Mouse (Mus musculus) cerebellum, adult 18-20 months (tissue): ENCODE data around the gene Socs7.

Experiments
- DNase-seq, 2 experiments: peaks; one replicate each; pipeline ENCODE4 v3.0.0; 2021

Gene Socs7

DNA sequence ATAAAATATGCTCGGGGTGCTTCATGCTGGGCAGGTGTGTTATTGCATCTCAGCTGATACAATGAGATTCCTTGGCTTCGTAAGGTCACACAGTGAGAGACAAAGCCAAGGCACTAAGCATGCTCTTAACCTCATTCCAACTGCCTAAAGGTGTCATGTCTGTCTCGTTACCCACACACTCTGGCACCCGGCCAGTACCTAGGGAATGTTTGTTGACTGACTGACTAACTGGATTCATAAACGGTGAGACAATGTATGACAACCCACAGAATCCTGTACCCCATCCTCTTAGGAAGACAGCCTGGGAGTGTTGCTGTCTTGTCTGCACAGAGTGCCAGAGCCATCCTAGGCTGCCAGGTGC, 57.2 kb downstream of the Socs7 start:
- peak in 1 of 2 experiments; percentile 42 for DNase-seq

DNA sequence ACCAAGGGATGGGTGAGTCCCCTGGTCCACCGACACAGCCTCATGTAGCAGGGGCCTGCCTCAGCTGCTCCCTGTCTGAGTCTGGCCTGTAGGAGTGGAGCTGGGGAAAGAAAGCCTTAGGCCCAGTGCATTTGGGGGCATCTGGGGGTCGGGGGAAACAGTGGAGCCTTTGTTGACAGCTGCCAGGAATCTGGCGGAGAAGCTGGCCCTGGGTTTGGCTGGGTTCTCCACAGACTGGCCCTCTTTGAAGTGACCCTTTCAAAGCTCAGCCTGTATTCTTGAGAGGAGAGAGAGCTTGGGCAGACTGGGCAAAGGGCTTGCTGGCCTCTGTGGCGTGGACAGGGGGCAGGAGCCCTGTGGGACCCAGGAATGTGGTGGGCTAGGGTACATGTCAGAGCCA, 60.2 kb downstream of the Socs7 start:
- DNase-seq: peak in 1 of 2 experiments; percentile 34

DNA sequence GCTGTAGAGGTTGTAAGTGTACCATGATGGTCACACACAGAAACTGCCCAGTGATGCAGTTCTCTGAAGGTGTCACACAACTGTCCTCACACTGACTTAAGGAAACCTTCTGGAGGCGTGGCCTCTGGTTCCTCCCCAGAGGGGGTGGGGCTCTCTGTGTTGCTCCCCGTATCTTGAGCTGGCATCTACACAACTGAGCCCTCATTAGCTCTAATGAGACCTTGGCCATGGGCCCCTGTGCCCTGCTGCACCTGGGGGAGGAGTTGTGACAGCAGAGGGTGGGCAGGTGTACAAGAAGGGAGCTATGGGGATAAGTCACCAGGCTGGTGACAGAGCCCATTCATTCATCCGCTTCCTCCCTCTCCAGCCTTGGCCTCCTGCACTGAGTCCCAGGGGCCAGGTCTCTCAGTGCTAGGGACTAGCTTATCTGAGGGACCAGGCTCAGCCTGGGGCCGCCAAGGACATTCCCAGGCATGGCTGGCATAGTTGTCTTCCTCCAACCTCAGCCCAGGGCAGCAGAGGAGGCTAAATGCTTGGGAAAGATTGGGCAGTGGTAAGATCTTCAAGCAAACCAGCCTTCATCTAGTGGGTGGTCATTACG, 61.8 kb downstream of the Socs7 start:
- DNase-seq: no peak

DNA sequence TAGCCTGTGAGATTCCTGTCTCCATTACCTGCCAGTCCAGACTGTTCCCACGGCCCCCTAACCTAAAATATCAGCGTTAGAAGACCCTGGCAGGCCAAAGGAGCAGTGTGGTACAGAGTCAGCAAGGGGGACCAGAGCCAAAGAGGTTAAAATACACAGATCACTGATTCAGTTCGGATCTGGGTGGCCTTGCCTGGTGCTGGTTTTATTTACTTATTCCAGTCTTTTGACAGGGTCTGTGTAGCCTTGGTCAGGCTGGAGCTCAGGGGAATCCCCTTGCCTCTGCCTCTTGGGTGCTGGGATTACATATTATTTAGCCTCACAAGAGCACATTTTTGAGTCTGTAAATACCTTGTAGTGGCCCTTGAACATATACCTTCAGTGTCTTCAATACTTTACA, 62.5 kb downstream of the Socs7 start:
- no peak for DNase-seq

DNA sequence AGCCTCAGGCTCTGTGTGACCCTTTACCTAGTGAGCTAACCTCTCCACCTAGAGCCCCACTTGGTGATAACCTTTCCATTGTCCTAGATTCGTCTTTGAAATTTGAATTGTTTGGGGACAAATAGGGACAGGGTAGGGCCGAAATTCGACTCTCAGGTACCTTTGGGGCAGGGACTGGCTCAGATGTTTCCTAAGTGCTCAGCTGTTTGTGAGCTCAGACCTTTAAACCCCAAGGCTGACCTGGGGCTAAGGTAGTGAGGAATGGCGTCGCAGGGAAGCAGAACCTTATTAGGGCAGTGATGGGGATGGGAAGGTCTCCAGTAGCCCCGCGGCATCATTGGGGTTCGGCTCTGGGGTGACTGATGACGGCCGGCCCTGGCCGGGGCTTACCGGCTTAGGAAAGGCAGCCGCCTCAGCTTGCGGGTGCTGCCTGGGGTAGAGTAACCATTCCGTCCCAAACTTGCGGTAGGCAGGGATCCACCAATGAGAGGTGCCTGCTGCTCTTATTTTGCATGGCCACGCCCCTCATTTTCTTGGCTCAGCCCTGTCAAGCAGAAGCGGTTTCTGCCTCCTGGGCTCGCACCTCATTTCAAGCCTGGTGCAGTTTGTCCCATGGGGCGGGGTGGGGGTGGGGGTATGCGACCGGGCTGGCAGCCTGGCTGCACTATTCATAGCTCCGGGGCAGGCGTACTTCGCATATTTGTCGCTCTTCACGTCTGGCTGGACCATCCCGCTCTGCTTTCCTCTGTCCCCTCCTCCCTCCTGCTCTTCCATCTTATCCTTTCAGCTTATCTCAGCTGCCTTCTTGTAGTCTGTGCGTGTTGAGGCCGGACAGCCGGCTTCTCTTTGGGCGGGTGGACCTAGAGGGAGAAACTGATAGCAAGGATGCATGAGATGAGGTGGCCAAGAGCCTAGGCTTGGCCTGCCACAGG, 65.7 kb downstream of the Socs7 start:
- peak; percentile 74 to 87 for DNase-seq

DNA sequence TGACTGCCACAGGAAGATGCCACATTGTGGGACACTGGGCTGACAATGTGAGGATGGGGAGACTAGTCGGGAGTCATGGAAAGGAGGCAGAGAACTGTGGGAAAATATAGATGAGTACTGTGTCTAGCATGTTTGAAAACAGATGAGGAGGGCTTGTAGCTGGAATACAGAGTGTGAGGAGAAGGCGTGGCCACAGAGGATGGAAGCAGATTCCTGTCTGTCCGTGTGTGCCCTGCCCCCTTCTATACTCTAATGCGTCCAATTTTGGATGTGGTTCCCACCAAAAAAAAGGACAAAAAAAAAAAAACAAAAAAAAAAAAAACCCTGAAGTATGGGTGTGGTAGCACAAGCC, 66.4 kb downstream of the Socs7 start:
- no peak for DNase-seq

DNA sequence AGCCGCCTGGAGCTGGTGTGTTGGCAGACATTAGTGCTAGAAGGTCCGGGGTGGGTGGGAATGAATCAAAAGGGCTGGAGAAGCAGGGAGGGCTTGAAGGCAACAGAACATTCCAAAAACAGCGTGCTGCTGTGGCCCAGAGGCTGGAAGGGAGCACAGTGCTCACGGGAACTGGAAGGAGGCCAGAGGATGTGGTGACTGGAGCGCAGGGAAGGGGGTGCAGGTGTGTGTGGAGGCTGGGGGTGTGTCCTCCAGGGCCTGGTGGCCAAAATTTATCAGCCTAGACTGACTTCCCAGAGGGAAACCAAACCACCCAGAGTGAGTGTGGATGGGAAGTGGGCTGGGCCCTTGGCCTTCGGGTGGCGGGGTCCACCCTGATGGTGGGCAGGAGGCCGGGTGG, 67.3 kb downstream of the Socs7 start:
- DNase-seq: no peak

DNA sequence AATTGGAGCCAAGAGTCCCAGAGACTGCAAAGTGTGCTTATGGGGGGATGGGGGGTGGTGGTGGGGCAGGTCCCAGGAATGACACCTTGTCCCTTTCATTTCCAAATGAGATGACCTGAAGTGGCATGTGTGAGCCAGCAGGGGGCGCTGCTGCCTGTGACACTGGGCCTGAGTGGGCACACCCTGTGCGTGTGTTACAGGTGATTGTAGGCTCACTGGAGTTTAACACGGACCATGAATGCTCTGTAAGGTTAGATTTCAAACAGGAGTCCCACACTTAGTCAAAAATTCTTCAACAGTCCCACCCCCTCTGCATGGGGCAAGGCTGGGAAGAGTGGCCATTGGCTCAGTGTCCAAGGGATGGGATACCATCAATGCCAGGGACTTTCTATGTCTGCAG, 69.7 kb downstream of the Socs7 start:
- peak; percentile 77 to 88 for DNase-seq

DNA sequence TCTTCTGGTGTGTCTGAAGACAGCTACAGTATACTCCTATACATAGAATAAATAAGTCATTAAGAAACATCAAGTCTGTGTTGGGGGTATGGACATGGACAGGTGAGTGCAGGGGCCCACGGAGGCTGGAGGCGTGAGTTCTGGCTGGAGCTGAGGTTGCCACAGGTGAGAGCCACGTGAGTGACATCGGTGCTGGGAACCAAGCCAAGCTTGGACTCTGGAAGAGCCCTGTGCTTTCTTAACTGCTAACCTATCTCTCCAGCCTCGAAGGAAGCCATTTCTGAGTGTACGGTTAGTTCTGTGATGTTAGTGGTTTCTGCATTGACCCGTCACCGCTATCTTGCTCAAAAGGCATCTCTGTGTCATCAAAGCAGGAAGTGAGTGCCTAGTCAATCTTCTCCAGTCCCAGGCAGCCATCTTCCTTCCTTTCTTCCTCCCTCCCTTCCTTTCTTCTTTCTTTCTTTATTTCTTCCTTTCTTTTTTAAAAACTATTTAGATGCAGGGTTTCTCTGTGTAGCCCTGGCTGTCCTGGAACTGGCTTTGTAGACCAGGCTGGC, 70.7 kb downstream of the Socs7 start:
- DNase-seq: no peak

DNA sequence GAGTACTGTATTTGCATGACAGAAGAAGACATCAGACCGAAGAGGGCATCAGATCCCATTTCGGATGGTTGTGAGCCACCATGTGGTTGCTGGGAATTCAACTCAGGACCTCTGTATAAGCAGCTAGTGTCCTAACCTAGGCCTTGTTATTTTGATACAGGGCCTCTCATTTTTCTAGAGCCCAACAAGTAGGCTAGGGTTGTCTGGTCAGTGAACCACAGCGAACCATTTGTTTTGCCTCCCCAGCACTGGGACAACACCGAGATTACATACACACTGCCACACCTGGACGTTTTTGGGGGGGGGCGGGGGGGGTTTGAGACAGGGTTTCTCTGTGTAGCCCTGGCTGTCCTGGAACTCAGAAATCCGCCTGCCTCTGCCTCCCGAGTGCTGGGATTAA, 71.8 kb downstream of the Socs7 start:
- DNase-seq: no peak

DNA sequence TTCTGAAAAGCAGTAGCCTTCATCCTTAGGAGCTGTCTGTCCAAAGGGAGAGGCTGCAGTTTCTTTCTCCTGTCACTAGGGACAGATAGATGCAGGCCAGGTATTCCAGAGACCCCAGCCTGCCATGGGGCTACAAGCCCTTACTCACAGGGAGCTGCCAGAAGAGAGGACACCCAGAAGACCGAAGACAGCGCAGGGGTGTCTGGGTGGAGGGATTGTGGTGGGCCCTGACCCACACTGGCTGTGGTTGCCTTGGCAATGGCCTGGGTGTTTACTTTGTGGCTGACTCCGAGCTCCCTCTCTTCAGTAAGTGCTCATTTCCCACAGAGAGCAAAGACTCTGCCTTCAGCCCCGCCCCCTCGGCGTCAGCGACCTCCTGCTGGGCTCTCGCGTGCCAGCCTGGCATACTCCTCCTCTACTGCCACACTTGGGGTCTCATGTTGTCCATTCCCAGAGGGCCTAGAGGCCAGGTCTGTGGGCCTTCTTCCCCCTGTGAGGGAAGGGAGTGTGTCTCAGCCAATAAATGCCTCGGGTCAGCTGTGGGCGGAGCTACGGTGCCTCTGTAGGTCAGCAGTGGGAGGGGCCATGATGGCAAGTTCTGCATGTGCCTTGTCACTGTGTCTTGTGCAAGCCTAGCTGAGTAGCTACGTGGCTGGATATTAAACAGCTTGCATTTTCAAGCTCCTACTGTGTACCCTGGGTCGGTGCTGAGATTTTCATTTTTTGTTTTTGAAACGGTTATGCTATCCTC, 72.5 kb downstream of the Socs7 start:
- DNase-seq: peak; percentile 52 to 63

DNA sequence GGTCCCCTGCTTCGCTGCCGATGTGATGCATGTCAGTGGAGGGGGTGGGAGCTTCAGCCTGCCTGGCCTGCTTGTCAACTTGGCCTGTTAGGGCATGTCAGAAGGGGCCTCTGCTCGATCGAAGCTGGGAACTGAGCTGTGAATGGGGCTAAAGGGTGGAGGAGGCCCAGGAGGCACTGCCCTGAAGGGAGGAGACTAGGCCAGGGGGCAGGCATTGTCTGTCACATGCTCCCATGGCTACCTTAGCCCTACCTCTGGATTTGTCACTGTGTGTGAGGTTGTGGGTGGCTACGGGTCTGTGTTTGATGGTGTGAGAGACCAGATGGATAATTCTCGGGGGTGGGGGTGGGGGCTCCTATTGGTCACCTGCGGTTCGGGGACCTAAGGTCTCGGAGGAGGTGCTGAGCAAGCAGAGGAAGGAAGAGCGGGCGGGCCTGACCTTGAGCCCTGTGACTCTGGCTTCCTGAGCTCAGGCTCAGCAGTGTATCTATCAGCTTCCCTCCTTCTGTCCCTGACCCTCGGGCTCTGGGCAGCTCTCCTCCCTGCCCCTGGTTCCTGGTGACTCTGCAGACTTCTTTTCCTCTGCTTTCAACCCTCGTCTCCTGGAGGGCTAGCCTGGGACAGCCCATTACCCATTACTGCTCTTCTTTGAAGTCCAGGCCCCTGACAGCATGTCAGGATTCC, 73.6 kb downstream of the Socs7 start:
- no peak for DNase-seq

DNA sequence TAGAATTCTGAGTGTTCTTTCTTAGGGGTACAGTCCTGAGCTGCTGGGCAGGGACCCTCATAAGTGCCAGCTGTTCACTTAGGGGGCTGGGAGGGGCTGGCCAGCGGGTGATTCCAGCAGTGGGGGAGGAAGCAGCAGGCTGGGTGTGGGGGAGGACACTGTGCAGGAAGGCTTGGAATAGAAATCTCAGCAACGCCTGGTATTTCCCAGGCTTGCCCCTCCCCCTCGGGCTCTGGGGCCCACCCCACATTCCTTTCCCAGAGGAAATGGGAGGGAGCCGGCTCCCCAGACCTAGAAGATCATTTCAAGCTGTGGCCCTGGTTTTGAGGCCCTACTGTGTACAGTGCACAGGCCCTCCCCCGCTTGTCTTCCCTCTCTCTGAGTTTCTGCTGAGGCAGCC, 75.4 kb downstream of the Socs7 start:
- no peak for DNase-seq

DNA sequence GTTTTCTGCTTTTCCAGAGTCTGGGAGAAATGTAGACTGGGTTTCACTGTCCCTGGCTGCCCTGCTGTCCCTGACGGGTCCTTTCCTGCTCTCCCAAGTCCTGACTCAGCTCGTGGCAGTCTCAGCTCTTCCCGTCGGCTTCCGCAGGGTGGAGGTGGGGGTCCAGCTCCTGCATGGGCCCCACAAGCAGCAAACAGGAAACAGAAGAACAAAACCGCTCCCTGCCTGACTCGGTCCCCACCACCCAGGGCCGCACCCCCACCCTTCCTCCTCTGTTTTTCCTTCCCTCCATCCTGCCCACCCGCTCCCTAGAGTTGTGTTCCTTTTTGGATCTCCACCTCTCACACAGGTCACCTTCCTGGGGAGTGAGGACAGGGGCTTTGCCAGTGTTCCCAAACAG, 76.5 kb downstream of the Socs7 start:
- no peak for DNase-seq

DNA sequence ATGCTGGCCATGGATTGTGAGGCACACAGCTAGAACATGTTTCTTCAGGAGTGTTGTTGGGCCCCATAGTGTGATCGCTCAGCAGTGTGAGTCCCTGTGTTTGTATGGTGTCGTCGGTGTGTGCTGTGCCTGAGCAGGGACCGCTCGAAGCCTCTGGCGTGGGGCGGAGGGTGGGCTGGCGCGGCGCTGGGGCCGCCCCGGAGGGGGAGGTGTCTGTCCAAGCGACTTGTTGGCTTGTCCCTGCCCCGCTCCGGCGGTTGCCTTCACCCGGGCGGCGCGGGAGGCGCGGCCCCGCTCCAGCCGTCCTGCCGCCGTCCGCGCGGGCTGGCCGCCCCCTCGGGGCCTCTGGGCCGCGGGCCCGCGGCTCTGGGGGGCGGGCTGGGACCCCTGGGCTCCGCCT, 77.6 kb downstream of the Socs7 start:
- no peak for DNase-seq

DNA sequence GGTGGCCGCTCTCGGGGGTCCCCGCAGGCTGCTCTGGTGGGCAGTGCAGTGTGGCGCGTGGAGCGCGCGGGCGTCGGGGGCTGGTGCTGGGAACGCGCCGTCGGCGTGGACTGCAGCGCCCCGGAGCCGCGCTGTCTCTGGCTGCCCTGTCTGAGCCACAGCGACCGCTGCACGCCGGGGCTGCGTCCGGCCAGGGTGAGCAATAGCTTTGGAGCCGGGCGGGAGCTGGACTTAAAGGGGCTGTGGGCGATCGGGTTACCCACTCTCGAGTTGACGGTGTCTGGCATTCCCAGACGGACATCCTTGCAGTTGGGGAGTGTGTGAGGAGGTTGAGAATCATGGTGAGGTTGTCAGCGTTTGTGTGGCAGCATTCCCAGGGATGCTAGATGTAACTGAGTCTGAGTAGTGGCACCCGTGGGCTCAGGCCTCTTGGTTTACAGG, 78.1 kb downstream of the Socs7 start:
- DNase-seq: no peak

DNA sequence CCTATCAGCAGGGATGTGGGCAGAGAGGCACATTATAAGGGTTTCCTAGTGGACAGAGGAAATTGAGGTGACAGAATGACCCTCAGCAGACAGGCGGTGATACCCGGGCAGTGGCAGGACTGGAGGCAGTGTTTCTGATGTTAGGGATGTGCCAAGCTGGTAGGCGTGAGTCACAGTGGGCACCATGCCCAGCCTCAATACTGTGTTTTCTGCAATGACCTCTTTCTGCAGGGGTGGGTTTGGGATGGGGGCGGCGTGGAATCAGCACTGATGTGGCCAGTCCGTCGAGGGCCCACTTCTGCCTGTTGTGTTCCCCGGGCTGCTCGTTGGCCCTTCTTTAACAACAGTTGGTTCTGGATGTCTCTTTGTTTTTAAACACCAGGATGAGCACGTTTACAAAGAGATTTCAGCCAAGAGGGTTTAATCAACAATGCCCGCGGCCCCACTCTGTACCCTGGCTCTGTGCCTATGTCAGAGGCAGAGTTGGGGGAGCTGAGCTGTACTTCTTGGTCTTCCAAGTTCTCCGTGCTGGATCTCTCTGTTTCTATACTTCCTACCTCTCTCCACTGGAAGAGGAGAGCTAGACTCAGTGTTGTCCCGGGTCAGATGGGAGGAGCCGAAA, 78.8 kb downstream of the Socs7 start:
- DNase-seq: peak in 1 of 2 experiments; percentile 43

DNA sequence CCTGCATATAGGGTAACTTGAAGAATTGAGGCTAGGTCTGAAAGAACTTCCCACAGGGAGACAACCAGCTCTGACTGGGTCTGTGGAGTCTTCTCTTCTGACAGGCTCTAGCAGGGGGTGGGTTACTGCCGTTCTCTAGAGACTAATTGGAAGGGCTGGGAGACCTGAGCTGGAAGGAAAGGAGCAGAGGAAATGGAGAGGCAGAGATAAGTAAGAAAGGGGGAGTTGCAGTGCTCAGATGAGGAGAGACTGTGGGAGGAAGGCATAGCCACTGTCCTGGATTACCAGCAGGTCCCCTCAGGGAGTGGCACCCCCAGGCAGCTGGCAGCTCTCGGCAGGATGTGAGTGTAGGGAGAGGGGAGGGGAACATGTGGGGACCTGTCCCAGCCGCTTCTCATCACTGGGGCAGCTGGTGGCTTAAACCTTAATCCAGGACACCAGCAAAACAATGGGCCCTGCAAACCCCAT, 79.3 kb downstream of the Socs7 start:
- no peak for DNase-seq

DNA sequence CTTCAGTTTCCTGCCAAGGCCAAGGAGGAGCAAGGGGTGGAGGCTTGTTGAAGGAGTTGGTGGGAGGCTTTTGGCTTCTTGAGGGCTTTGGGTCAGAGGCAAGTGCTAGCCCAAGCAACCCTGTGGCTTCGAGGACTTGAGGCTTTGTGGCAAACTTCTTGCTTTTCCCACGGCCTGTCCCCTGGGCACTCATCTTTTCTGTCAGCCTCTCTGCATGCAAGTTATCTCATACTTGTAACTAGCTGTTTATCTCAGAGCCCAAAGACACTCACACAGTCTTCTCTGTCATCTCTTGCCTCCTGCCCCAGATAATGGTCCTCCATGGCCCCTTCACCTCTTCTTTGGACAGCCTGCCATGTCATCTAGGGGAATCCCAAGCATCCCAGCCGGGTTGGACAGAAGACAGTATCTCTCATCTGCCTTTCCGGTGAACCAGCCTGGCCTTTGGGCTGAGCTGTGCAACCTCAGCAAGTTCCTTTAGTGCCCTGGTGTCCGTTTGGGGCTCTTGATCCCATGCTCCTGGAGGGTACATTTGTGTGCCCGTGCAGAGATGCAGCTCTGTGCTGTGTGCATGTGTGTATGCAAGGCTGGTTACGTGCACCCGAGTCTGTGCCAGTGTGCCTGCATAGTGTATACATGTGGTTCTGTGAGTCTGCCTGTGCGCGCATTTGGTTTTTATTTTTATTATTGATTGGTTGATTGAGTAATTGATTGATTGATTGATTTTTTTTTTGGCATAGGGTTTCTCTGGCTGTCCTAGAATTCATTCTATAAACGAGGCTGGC, 80.7 kb downstream of the Socs7 start:
- no peak for DNase-seq

DNA sequence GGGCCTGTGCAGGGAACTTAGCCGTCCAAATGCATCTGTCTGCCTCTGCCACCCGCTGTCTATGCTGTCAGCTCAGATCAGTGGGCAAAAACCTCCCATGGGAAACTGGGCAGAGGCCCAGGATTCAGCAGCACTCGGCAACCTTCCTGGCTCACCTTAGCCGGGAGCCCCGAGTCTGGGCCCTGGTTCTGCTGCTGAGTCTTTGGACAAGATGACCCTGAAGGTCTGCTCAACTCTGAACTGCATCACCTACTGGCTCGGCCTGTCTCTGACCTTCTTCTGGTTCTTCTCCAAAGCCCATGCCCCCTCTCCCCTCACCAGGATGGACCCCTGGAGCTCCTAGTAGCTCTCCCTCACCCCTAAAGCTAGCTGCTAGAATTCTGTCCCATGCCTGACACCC, 83.2 kb downstream of the Socs7 start:
- no peak for DNase-seq

DNA sequence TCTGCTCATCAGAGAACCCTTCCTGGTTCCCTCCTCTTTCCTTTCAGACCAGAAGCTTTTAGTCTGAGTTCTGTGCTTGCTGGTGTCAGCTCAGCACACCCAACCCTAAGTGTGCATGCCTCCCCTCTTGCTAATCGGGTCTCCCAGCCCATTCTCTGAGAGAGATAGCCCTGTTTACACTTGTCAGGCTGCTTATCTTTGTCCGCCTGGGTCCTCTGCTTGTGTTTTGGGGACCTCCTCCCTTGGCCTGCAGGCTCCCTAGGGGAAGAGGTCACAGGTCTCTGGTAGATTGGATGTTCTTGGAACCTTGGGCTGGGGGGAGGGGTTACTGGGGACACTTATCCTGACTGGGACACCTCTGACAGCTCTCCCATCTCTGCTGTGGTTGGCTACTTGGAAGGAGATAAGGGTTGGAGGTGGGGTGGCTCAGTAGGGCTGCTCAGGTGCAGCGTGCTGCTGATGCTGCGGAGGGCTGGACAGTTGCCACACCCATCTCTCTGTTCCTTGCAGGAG, 83.7 kb downstream of the Socs7 start:
- DNase-seq: no peak
